Mouse (Mus musculus): Measurements from ENCODE around the gene Gm11397. TPM values are rescaled to one million over a fixed set of nuclear protein-coding genes. Genes with fewer than 3 reads are reported as not detected.
"Not testable (repeated sequence)": the region's sequence is repeated elsewhere in the genome, so short reads cannot be mapped to it uniquely, and the experiment has no call there.

The Gm11397 gene
- not detected in 2 replicates for polyA plus RNA-seq (2015; fragmentation: Nextera tagmentation; extraction: Ambion mirVana)

DNA sequence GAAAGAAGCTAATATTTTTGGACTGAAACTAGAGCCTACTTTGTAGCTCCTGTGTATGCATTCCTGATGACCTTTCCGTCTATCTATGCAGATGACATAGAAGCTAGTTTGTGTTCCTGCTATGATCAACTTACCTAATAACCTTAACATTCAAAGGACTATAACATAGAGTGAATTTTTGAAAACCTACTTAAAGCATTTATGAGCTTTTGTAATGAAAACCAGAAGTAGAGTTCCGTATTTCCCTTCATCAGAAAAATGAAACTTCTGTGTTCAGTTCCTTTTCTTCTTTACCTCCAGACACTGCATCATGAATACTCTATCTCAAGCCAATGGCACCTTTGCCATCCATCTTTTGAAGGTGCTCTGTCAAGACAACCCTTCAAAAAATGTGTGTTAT is at the start of gene Gm11397:
Gene Gm11397 (plus strand): TSS at position 301 of the 400 bp plus-strand sequence.
- DNase-seq (ENCODE audit: low spot score): not testable (repeated sequence)

DNA sequence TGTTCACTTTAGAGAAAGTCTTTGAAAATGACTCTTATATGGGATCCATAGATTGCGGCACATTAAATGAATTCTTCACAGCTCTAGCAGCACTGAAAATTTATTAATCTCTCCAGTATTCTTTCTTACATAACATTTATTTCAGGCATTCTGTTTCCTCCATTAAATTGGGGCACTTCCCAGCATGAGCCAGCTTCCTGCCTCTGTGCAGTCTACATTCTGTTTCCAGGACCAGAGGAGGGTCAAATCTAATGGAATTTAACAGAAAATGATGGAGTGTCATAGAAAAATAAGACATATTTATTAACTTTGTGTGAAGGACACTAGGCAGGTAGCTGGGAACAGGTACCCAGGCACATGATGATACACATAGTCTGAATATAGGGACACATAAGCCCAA is 38.9 kb upstream of the Gm11397 start:
- not testable (repeated sequence) for DNase-seq (ENCODE audit: low spot score)

DNA sequence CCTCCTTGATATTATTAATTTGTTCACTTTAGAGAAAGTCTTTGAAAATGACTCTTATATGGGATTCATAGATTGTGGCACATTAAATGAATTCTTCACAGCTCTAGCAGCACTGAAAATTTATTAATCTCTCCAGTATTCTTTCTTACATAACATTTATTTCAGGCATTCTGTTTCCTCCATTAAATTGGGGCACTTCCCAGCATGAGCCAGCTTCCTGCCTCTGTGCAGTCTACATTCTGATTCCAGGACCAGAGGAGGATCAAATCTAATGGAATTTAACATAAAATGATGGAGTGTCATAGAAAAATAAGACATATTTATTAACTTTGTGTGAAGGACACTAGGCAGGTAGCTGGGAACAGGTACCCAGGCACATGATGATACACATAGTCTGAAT is 37.2 kb downstream of the Gm11397 start:
- not testable (repeated sequence) for DNase-seq (ENCODE audit: low spot score)

Other genes starting within 250 kb of the Gm11397 start
- 0.17 TPM in 1 of 2 replicates, not detected in the other for gene Serpinb9c, start 236.0 kb upstream of the Gm11397 start, polyA plus RNA-seq (2015; fragmentation: Nextera tagmentation; extraction: Ambion mirVana)
- 0.14 and 0.17 TPM in 2 replicates for gene Serpinb9d, start 202.8 kb upstream of the Gm11397 start, polyA plus RNA-seq (2015; fragmentation: Nextera tagmentation; extraction: Ambion mirVana)
- gene Serpinb9e, start 146.1 kb upstream of the Gm11397 start, polyA plus RNA-seq (2015; fragmentation: Nextera tagmentation; extraction: Ambion mirVana): 0.07 TPM in 1 of 2 replicates, not detected in the other
- gene Serpinb9f, start 71.7 kb upstream of the Gm11397 start, polyA plus RNA-seq (2015; fragmentation: Nextera tagmentation; extraction: Ambion mirVana): not detected in 2 replicates
- gene Serpinb9g, start 89.0 kb downstream of the Gm11397 start, polyA plus RNA-seq (2015; fragmentation: Nextera tagmentation; extraction: Ambion mirVana): not detected in 2 replicates

Data from thymus, postnatal 0 days (tissue).